Mouse (Mus musculus): ENCODE data around the gene Zscan10. TPM values are rescaled to one million over a fixed set of nuclear protein-coding genes. Genes with fewer than 3 reads are reported as not detected.

The Zscan10 gene
- polyA plus RNA-seq, 1 experiment from 2014 or later = not detected

DNA sequence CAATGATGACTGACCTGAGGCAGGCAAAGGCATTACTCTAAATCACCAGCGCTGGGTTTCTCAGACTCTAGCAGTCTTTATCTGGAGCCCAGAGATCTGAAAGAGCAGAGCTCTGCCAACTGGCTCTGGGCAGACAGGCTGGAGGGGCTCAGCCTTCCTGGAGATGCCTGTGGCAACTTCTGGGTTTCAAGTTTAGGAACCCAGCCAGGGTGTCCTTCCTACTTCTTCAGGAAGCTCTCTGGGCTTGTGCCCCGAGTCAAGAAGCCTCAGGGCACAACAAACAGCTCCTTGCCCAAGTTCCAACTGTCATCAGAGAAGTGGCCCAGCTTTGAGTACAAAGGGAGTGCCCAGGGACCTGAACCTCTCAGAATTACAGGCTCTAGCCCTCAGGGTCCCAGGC, 53.8 kb downstream of the Zscan10 start:
- Histone ChIP-seq H3K4me3 (ENCODE audit: low read depth, low read length) (no peak overlapping the region), H3K4me2 (no peak overlapping the region), H3K4me1 (ENCODE audit: control insufficient read depth, insufficient read depth, low read length) (no peaks in the 10 kb centered on the region), H3K9me3 (ENCODE audit: control insufficient read depth, low read length) (no peaks in the 10 kb centered on the region), H3K36me3 (ENCODE audit: control insufficient read depth, insufficient read depth, low read length) (no peaks in the 10 kb centered on the region), H3K27me3 (ENCODE audit: control insufficient read depth, insufficient read depth, low read length) (no peaks in the 10 kb centered on the region; the same call in 1 of the 2 replicates), H3K27ac (ENCODE audit: low read depth, low read length) (no peak overlapping the region), H3K9ac (ENCODE audit: low read length) (no peak overlapping the region)
- 67% methylated on average over 2 of the region's 2 CpGs for WGBS
- no peak for DNase-seq (ENCODE audit: low spot score, missing footprints)
- no peak for ATAC-seq (ENCODE audit: low FRiP score)

- Histone ChIP-seq H3K9me3 (ENCODE audit: control insufficient read depth, low read length) (no peaks in the 10 kb centered on the region), H3K4me1 (ENCODE audit: control insufficient read depth, insufficient read depth, low read length) (no peaks in the 10 kb centered on the region), H3K4me2 (no peak overlapping the region), H3K4me3 (ENCODE audit: low read depth, low read length) (no peak overlapping the region), H3K36me3 (ENCODE audit: control insufficient read depth, insufficient read depth, low read length) (no peaks in the 10 kb centered on the region), H3K27me3 (ENCODE audit: control insufficient read depth, insufficient read depth, low read length) (peaks cover 24% of the 10 kb centered on the region), H3K27ac (ENCODE audit: low read depth, low read length) (no peak overlapping the region), H3K9ac (ENCODE audit: low read length) (no peak overlapping the region)
- 90% methylated on average over 3 of the region's 3 CpGs for WGBS
- ATAC-seq (ENCODE audit: low FRiP score) = no peak
- DNase-seq (ENCODE audit: low spot score, missing footprints) = no peak
Observed at GRCm38 (mm10) chr17:23658450-23658849, 57.8 kb downstream of the Zscan10 start.

DNA sequence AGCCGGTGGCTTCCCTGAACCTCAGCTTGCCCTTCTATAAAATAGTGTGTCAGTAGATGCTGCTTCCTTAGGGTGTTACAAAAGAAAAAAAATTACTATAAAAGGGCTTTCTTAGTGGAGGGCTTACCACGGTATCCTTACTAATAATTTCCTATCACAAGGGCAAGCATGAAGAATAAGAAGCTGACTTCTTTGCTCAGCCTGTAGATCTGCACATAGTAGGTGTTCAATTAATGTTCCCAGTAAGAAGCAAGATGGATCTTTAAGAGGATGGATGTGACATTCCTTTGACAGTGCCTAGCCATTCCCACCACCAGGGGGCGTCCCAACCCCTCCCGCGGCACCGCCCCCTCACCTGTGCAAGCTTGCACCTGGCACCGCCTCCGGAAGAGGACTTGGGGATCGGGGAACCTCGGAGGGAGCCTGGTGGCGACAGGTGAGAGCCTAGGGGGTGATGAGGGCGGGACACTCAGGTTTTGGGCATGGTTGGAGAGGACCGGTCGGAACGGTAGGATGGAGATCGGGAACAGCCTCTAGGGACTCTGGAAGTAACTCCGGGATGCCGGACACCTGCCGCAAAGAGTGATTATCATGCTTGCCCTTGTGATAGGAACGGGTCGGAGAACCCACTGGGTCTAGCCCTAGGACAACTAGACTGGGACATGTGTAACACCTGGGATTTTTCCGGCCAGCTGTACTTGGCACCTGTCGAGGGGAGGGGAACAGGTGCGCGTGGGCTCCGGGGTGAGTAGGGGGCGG, 59.6 kb downstream of the Zscan10 start, which contains the start of gene Bicdl2:
Bicdl2 (plus strand) TSS at position 390 of the 759 bp plus-strand sequence.
- no peak within 1 kb of the TSS for H3K4me2 ChIP-seq
- H3K27me3 ChIP-seq (ENCODE audit: control insufficient read depth, insufficient read depth, low read length) = peaks cover 24% of the 10 kb centered on the region
- no peak within 1 kb of the TSS for H3K27ac ChIP-seq (ENCODE audit: low read depth, low read length)
- no peaks in the 10 kb centered on the region for H3K4me1 ChIP-seq (ENCODE audit: control insufficient read depth, insufficient read depth, low read length)
- no peaks in the 10 kb centered on the region for H3K9me3 ChIP-seq (ENCODE audit: control insufficient read depth, low read length)
- 8% methylated on average over 27 of the region's 27 CpGs for WGBS
- DNase-seq (ENCODE audit: low spot score, missing footprints) (no peak), ATAC-seq (ENCODE audit: low FRiP score) (no peak)
- H3K4me3 ChIP-seq (ENCODE audit: low read depth, low read length) = no peak within 1 kb of the TSS
- no peak within 1 kb of the TSS for H3K9ac ChIP-seq (ENCODE audit: low read length)
- no peaks in the 10 kb centered on the region for H3K36me3 ChIP-seq (ENCODE audit: control insufficient read depth, insufficient read depth, low read length)

Other genes starting within 250 kb of the Zscan10 start
- gene Vmn2r116, start 216.3 kb upstream of the Zscan10 start, polyA plus RNA-seq (2014; fragmentation: Nextera tagmentation; extraction: Ambion mirVana) = not detected in 2 replicates
- gene Vmn2r117, start 121.2 kb upstream of the Zscan10 start, polyA plus RNA-seq (2014; fragmentation: Nextera tagmentation; extraction: Ambion mirVana) = not detected in 2 replicates
- gene Zfp213, start 36.6 kb upstream of the Zscan10 start, polyA plus RNA-seq (2014; fragmentation: Nextera tagmentation; extraction: Ambion mirVana) = 17.5 and 19.9 TPM in 2 replicates
- 16.3 and 16.5 TPM in 2 replicates for gene Zfp13, start 1.4 kb upstream of the Zscan10 start, polyA plus RNA-seq (2014; fragmentation: Nextera tagmentation; extraction: Ambion mirVana)
- gene Mmp25, start 44.4 kb downstream of the Zscan10 start, polyA plus RNA-seq (2014; fragmentation: Nextera tagmentation; extraction: Ambion mirVana) = 0.43 and 0.61 TPM in 2 replicates
- 0.14 and 0.19 TPM in 2 replicates for gene Bicdl2, start 59.6 kb downstream of the Zscan10 start, polyA plus RNA-seq (2014; fragmentation: Nextera tagmentation; extraction: Ambion mirVana)
- 37.4 and 40.6 TPM in 2 replicates for gene Hcfc1r1, start 72.7 kb downstream of the Zscan10 start, polyA plus RNA-seq (2014; fragmentation: Nextera tagmentation; extraction: Ambion mirVana)
- gene Thoc6, start 73.0 kb downstream of the Zscan10 start, polyA plus RNA-seq (2014; fragmentation: Nextera tagmentation; extraction: Ambion mirVana) = 55.1 and 57.0 TPM in 2 replicates
- 2.0 and 2.2 TPM in 2 replicates for gene Tnfrsf12a, start 76.6 kb downstream of the Zscan10 start, polyA plus RNA-seq (2014; fragmentation: Nextera tagmentation; extraction: Ambion mirVana)
- 2.3 and 2.5 TPM in 2 replicates for gene Cldn6, start 78.4 kb downstream of the Zscan10 start, polyA plus RNA-seq (2014; fragmentation: Nextera tagmentation; extraction: Ambion mirVana)
- gene Cldn9, start 83.2 kb downstream of the Zscan10 start, polyA plus RNA-seq (2014; fragmentation: Nextera tagmentation; extraction: Ambion mirVana) = 0.58 and 0.82 TPM in 2 replicates
- not detected in 2 replicates for gene 1520401A03Rik, start 121.9 kb downstream of the Zscan10 start, polyA plus RNA-seq (2014; fragmentation: Nextera tagmentation; extraction: Ambion mirVana)
- 29.3 and 33.7 TPM in 2 replicates for gene Pkmyt1, start 125.5 kb downstream of the Zscan10 start, polyA plus RNA-seq (2014; fragmentation: Nextera tagmentation; extraction: Ambion mirVana)
- gene Paqr4, start 140.0 kb downstream of the Zscan10 start, polyA plus RNA-seq (2014; fragmentation: Nextera tagmentation; extraction: Ambion mirVana) = 29.5 and 30.2 TPM in 2 replicates
- gene Kremen2, start 145.0 kb downstream of the Zscan10 start, polyA plus RNA-seq (2014; fragmentation: Nextera tagmentation; extraction: Ambion mirVana) = 0.58 and 0.63 TPM in 2 replicates
- gene Flywch1, start 170.7 kb downstream of the Zscan10 start, polyA plus RNA-seq (2014; fragmentation: Nextera tagmentation; extraction: Ambion mirVana) = 125 and 142 TPM in 2 replicates
- gene Flywch2, start 185.2 kb downstream of the Zscan10 start, polyA plus RNA-seq (2014; fragmentation: Nextera tagmentation; extraction: Ambion mirVana) = 20.4 and 20.9 TPM in 2 replicates
- gene Srrm2, start 189.7 kb downstream of the Zscan10 start, polyA plus RNA-seq (2014; fragmentation: Nextera tagmentation; extraction: Ambion mirVana) = 408 and 439 TPM in 2 replicates
- gene Elob, start 228.3 kb downstream of the Zscan10 start, polyA plus RNA-seq (2014; fragmentation: Nextera tagmentation; extraction: Ambion mirVana) = 1,062 and 1,170 TPM in 2 replicates
- 0.27 TPM in 1 of 2 replicates, not detected in the other for gene Prss33, start 235.2 kb downstream of the Zscan10 start, polyA plus RNA-seq (2014; fragmentation: Nextera tagmentation; extraction: Ambion mirVana)
- gene Prss32, start 243.0 kb downstream of the Zscan10 start, polyA plus RNA-seq (2014; fragmentation: Nextera tagmentation; extraction: Ambion mirVana) = not detected in 2 replicates
- 0.41 and 0.81 TPM in 2 replicates for gene Prss41, start 243.3 kb downstream of the Zscan10 start, polyA plus RNA-seq (2014; fragmentation: Nextera tagmentation; extraction: Ambion mirVana)

Measured in midbrain, embryonic 11.5 days (tissue).